Comparison of ENCODE assay signal across 8 mouse cellular contexts in genomic region chr11:72488753-72489271, GRCm38 (mm10). TPM values are rescaled to one million over a fixed set of nuclear protein-coding genes. Genes with fewer than 3 reads are reported as not detected.
A peak's percentile ranks its signal among the peaks of the same experiment; 100 is the strongest.
DNase-seq lines count a peak whose midpoint lies in the region; ATAC-seq and TF ChIP-seq lines count a peak whose summit lies in the region.

No protein-coding gene starts in this region.

- no peaks in the 10 kb centered on the region for H3K4me1 ChIP-seq in bone marrow macrophage, adult 2 months (ENCODE audit: control insufficient read depth, insufficient read depth, low read length)
- H3K4me1 ChIP-seq in forebrain, embryonic 16.5 days (replicated peaks; ENCODE audit: control insufficient read depth, insufficient read depth, low read length): peaks cover 29% of the 10 kb centered on the region
- 0 out of 2 replicates have a peak, but pooled peaks cover 6% of the 10 kb centered on the region for H3K4me1 ChIP-seq in intestine, postnatal 0 days (replicated peaks; ENCODE audit: control insufficient read depth, insufficient read depth, low read length)
- H3K4me1 ChIP-seq in limb, embryonic 15.5 days: peaks cover 17% of the 10 kb centered on the region
- peaks cover 52% of the 10 kb centered on the region for H3K4me1 ChIP-seq in neural tube, embryonic 13.5 days (replicated peaks)

- TF ChIP-seq CTCF in bone marrow macrophage, adult 2 months (IDR thresholded peaks at IDR 0.05; ENCODE audit: low read depth, low read length): no peak
- TF ChIP-seq CTCF in intestine, postnatal 0 days (IDR thresholded peaks at IDR 0.05; ENCODE audit: low read depth): peak; percentile 17; the same call in 1 of the 2 replicates

- peak; percentile 78 for ATAC-seq in forebrain, embryonic 16.5 days
- ATAC-seq in intestine, postnatal 0 days: peak; percentile 13; the same call in 1 of the 2 replicates
- no peak for ATAC-seq in limb, embryonic 15.5 days (ENCODE audit: insufficient number of reproducible peaks, low FRiP score, low TSS enrichment, low read depth)
- peak; percentile 64 for ATAC-seq in neural tube, embryonic 13.5 days (ENCODE audit: low read depth)

- WGBS in forebrain, embryonic 16.5 days: under 1% methylated on average over 37 of the region's 38 CpGs
- WGBS in intestine, postnatal 0 days: under 1% methylated on average over 38 of the region's 38 CpGs
- 1% methylated on average over 38 of the region's 38 CpGs for WGBS in limb, embryonic 15.5 days
- under 1% methylated on average over 38 of the region's 38 CpGs for WGBS in neural tube, embryonic 13.5 days

- H3K4me2 ChIP-seq in forebrain, embryonic 16.5 days (ENCODE audit: low read length): peak overlapping the region; percentile 61
- peak overlapping the region; percentile 98 for H3K4me2 ChIP-seq in intestine, postnatal 0 days (replicated peaks; ENCODE audit: low read depth)
- peak overlapping the region; percentile 99 for H3K4me2 ChIP-seq in limb, embryonic 15.5 days
- H3K4me2 ChIP-seq in neural tube, embryonic 13.5 days: peak overlapping the region; percentile 70

- TF ChIP-seq POLR2A in bone marrow macrophage, adult 2 months (IDR thresholded peaks at IDR 0.05; ENCODE audit: borderline replicate concordance, low read depth, low read length): no peak

- H3K9ac ChIP-seq in forebrain, embryonic 16.5 days (replicated peaks; ENCODE audit: low read depth, low read length): peak overlapping the region; percentile 71
- peak overlapping the region; percentile 65 for H3K9ac ChIP-seq in intestine, postnatal 0 days (ENCODE audit: low read depth, low read length)
- peak overlapping the region; percentile 35; the same call in 1 of the 2 replicates for H3K9ac ChIP-seq in limb, embryonic 15.5 days
- H3K9ac ChIP-seq in neural tube, embryonic 13.5 days: peak overlapping the region; percentile 96

- H3K4me3 ChIP-seq in bone marrow macrophage, adult 2 months (ENCODE audit: insufficient read depth, low read length): peak overlapping the region; percentile 45
- H3K4me3 ChIP-seq in forebrain, embryonic 16.5 days (replicated peaks; ENCODE audit: low read length): peak overlapping the region; percentile 56
- peak overlapping the region; percentile 70 for H3K4me3 ChIP-seq in intestine, postnatal 0 days (ENCODE audit: low read depth, low read length)
- H3K4me3 ChIP-seq in limb, embryonic 15.5 days: peak overlapping the region; percentile 59
- H3K4me3 ChIP-seq in neural tube, embryonic 13.5 days: peak overlapping the region; percentile 78

- no peaks in the 10 kb centered on the region for H3K36me3 ChIP-seq in forebrain, embryonic 16.5 days (ENCODE audit: control insufficient read depth, insufficient read depth)
- H3K36me3 ChIP-seq in intestine, postnatal 0 days (ENCODE audit: control insufficient read depth, insufficient read depth): no peaks in the 10 kb centered on the region
- H3K36me3 ChIP-seq in limb, embryonic 15.5 days: no peaks in the 10 kb centered on the region
- H3K36me3 ChIP-seq in neural tube, embryonic 13.5 days: no peaks in the 10 kb centered on the region

- H3K27me3 ChIP-seq in forebrain, embryonic 16.5 days (replicated peaks; ENCODE audit: control insufficient read depth, insufficient read depth, low read length): 0 out of 2 replicates have a peak, but pooled peaks cover 2% of the 10 kb centered on the region
- 0 out of 2 replicates have a peak, but pooled peaks cover 5% of the 10 kb centered on the region for H3K27me3 ChIP-seq in intestine, postnatal 0 days (replicated peaks; ENCODE audit: control insufficient read depth, insufficient read depth, low read length)
- peaks cover 58% of the 10 kb centered on the region for H3K27me3 ChIP-seq in limb, embryonic 15.5 days
- H3K27me3 ChIP-seq in neural tube, embryonic 13.5 days: peaks cover 23% of the 10 kb centered on the region; the same call in 1 of the 2 replicates

- DNase-seq in gastrocnemius, adult 18-20 months (ENCODE audit: low spot score): peak; percentile 40
- DNase-seq in gastrocnemius, adult 8-10 months (ENCODE audit: low spot score in 2 of 2): no peak
- DNase-seq in adipocyte (ENCODE audit: low spot score): no peak

- H3K9me3 ChIP-seq in forebrain, embryonic 16.5 days (ENCODE audit: control insufficient read depth, low read length): no peaks in the 10 kb centered on the region
- no peaks in the 10 kb centered on the region for H3K9me3 ChIP-seq in intestine, postnatal 0 days (ENCODE audit: control insufficient read depth)
- H3K9me3 ChIP-seq in limb, embryonic 15.5 days: no peaks in the 10 kb centered on the region
- no peaks in the 10 kb centered on the region for H3K9me3 ChIP-seq in neural tube, embryonic 13.5 days

- no peak overlapping the region for H3K27ac ChIP-seq in bone marrow macrophage, adult 2 months (ENCODE audit: insufficient read depth, low read depth, low read length)
- H3K27ac ChIP-seq in forebrain, embryonic 16.5 days (ENCODE audit: low read length): peak overlapping the region; percentile 89
- no peak overlapping the region; the same call in 1 of the 2 replicates for H3K27ac ChIP-seq in intestine, postnatal 0 days (ENCODE audit: low read depth, low read length)
- no peak overlapping the region for H3K27ac ChIP-seq in limb, embryonic 15.5 days
- peak overlapping the region; percentile 93 for H3K27ac ChIP-seq in neural tube, embryonic 13.5 days (replicated peaks)

RNA-seq across cellular contexts. Expression of gene Spns2, which starts 0.9 kb away (rescaled TPM):
- 10 to 100 TPM; 26.5 to 42.7 TPM for total RNA-seq in gastrocnemius, adult 18-20 months (2021)
- 10 to 100 TPM; 32.1 to 69.6 (median 54.1) TPM for total RNA-seq in gastrocnemius, adult 8-10 months (2022)
- polyA plus RNA-seq in bone marrow macrophage, adult 2 months (2012; ENCODE audit: insufficient read depth, insufficient read length, missing spikeins): not detected in 2 replicates
- polyA plus RNA-seq in forebrain, embryonic 16.5 days (2015; fragmentation: Nextera tagmentation; extraction: Ambion mirVana): 6.6 and 9.3 TPM in 2 replicates
- 19.8 and 20.5 TPM in 2 replicates for polyA plus RNA-seq in intestine, postnatal 0 days (2015; fragmentation: Nextera tagmentation; extraction: Ambion mirVana)
- polyA plus RNA-seq in limb, embryonic 15.5 days (2015; fragmentation: Nextera tagmentation; extraction: Ambion mirVana): 10.6 TPM in 2 replicates
- polyA plus RNA-seq in neural tube, embryonic 13.5 days (2015; fragmentation: Nextera tagmentation; extraction: Ambion mirVana): 9.1 and 10.8 TPM in 2 replicates

RNA-seq across cellular contexts. Expression of gene Mybbp1a, which starts 47.7 kb away (rescaled TPM):
- 10 to 100 TPM; 54.7 to 63.3 TPM for total RNA-seq in gastrocnemius, adult 18-20 months (2021)
- 10 to 100 TPM; 54.6 to 66.0 (median 57.1) TPM for total RNA-seq in gastrocnemius, adult 8-10 months (2022)
- 30.6 and 35.7 TPM in 2 replicates for polyA plus RNA-seq in bone marrow macrophage, adult 2 months (2012; ENCODE audit: insufficient read depth, insufficient read length, missing spikeins)
- polyA plus RNA-seq in forebrain, embryonic 16.5 days (2015; fragmentation: Nextera tagmentation; extraction: Ambion mirVana): 94.8 and 98.2 TPM in 2 replicates
- polyA plus RNA-seq in intestine, postnatal 0 days (2015; fragmentation: Nextera tagmentation; extraction: Ambion mirVana): 37.3 and 40.7 TPM in 2 replicates
- polyA plus RNA-seq in limb, embryonic 15.5 days (2015; fragmentation: Nextera tagmentation; extraction: Ambion mirVana): 127 and 128 TPM in 2 replicates
- 69.6 and 80.7 TPM in 2 replicates for polyA plus RNA-seq in neural tube, embryonic 13.5 days (2015; fragmentation: Nextera tagmentation; extraction: Ambion mirVana)

RNA-seq across cellular contexts. Expression of gene Ggt6, which starts 53.5 kb away (rescaled TPM):
- total RNA-seq in gastrocnemius, adult 18-20 months (2021): 1 to 10 TPM; 2.1 to 2.3 TPM
- 1 to 10 TPM; 1.9 to 5.4 (median 3.8) TPM for total RNA-seq in gastrocnemius, adult 8-10 months (2022)
- not detected in 2 replicates for polyA plus RNA-seq in bone marrow macrophage, adult 2 months (2012; ENCODE audit: insufficient read depth, insufficient read length, missing spikeins)
- polyA plus RNA-seq in forebrain, embryonic 16.5 days (2015; fragmentation: Nextera tagmentation; extraction: Ambion mirVana): not detected in 2 replicates
- 8.1 and 8.6 TPM in 2 replicates for polyA plus RNA-seq in intestine, postnatal 0 days (2015; fragmentation: Nextera tagmentation; extraction: Ambion mirVana)
- 10.4 and 11.5 TPM in 2 replicates for polyA plus RNA-seq in limb, embryonic 15.5 days (2015; fragmentation: Nextera tagmentation; extraction: Ambion mirVana)
- polyA plus RNA-seq in neural tube, embryonic 13.5 days (2015; fragmentation: Nextera tagmentation; extraction: Ambion mirVana): not detected in 2 replicates

Comparison
In these comparisons a context has a peak if more than half of its experiments do, and no peak if none do; other contexts are left out.
1. H3K27ac ChIP-seq: peak in forebrain, embryonic 16.5 days (single experiment) and neural tube, embryonic 13.5 days (single experiment); none in bone marrow macrophage, adult 2 months (single experiment), intestine, postnatal 0 days (single experiment) and limb, embryonic 15.5 days (single experiment).
2. H3K9ac ChIP-seq: peak in every context shown above with its lines; median percentile 96 in neural tube, embryonic 13.5 days; 71 in forebrain, embryonic 16.5 days; 65 in intestine, postnatal 0 days; 35 in limb, embryonic 15.5 days.
3. Peak in every context shown above with its lines, with median percentiles within 50 percentile points of each other: H3K4me3 ChIP-seq and H3K4me2 ChIP-seq.